Mouse (Mus musculus) spleen, postnatal 0 days (tissue): Measurements from ENCODE around the gene Cfd. TPM values are rescaled to one million over a fixed set of nuclear protein-coding genes. Genes with fewer than 3 reads are reported as not detected.

Source experiments
- polyA plus RNA-seq: library from polyadenylated mRNA; unstranded; fragments of >200 nt; fragmentation: Nextera tagmentation; extraction: Ambion mirVana; gene quantifications from 2 replicates; pipeline ENCODE4 v1.2.1, GENCODE M21; 2015

Cfd gene
- polyA plus RNA-seq, result not detected in 2 replicates

DNA sequence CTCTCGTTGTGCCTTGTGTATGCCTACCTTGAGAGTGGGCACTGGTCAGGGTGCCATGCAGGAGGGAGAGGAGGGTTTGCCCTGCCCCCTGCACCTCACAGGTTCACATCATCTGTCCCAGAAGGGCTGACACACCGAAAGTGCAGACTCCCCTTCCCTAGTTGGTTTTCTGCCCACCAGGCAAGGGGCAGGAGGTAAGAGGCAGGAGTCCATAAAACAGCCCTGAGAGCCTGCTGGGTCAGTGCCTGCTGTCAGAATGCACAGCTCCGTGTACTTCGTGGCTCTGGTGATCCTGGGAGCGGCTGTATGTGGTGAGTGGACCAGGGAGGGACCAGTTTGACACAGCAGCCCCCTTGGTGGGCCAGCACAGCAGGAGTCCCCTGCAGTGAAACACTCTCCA, at the start of gene Cfd:
Gene Cfd (plus strand): TSS at position 184 of the 400 bp plus-strand sequence.

DNA sequence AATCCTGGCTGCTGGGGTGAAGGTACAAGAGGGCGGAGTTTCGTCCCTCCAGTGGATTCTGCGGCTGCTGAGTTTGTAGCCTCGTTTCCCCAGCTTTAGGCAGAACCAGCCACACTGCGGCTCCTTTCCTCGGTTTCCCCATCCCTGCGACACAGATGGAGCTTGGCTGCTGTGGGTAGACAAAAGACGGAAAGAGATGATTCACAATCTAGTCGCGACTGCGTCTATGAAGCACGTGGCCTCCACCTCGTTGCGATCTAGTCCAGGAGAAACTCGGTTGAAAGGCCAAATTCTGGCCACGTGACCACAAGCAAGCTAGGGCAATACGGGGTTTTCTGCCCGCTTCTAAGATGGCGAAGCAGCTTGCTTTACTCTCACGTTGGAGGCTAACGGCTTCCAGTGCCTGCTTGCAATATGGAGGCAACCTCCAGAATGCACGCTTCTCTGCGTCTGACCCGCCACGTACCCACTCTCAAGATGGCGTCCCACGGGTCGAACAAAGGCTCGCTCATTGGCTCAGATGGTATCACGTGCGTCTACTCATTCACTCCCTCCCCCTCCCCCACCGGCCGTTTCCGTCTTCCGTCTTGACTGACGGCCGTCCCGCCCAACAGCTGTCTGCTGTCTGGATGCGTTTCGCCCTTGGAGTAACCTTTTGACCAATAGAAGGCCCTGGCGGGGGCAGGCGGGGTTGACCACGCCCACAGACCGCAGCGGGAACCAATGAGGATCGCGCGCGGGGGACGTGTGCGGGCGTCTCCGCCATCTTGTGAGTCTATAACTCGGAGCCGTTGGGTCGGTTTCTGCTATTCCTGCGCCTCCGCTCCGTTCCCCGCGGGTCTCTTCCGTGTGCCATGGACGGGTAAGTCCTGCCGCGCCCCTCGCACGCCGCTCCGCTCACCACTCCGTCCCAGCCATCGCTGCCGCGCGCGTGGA, 36.5 kb upstream of the Cfd start, which contains the start of gene Ptbp1:
Gene Ptbp1 (plus strand): TSS at position 568 of the 936 bp plus-strand sequence.

DNA sequence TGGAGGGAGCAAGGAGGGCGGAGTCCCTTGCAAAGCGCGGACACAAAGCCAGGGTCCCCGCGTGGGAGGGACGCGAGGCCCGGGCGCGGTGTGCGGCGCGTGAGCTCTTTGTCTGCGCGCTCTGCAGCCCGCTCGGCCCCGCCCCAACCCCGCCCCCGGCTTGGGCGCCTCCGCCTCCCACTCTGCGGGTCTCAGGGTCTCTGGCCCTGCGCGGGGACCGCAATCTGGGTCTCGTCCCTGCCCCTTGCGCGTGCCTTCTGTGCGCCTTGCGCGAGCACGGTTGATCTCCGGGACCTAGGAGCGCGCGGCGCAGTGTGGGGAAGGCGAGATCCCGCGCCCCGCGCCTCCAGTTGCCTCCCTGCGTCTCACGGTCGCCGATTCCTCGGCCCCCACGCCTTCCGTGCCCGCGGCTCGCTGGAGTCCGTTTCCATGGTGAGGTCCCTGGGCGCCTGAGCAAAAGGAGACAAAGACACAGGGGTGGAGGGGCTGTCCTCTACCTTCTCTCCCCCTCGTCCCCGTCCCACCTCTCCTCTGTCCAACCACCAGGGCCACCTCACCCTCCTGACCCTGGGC, 16.3 kb upstream of the Cfd start, which contains the start of the genes Prtn3 and Plppr3:
Gene Prtn3 (plus strand): TSS at position 187 of the 573 bp plus-strand sequence.
Gene Plppr3 (minus strand): TSS at position 345 of the 573 bp plus-strand sequence.

DNA sequence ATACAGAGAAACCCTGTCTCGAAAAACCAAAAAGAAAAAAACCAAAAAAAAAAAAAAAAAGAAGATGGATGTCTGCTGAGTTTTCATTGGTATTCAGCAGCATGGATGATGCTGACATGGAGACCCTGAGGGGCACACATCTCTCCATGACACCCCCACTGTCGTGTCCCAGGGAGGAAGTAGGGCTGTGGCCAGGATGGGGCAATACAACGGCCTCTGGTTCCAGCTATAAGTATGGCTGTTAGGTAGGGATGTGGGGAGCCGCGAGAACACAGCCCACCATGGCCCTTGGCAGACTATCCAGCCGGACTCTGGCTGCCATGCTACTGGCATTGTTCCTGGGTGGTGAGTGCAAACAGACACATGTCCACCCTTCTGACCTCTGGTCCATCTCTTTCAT, 4.6 kb upstream of the Cfd start, which contains the start of gene Elane:
Gene Elane (plus strand): TSS at position 194 of the 400 bp plus-strand sequence.

DNA sequence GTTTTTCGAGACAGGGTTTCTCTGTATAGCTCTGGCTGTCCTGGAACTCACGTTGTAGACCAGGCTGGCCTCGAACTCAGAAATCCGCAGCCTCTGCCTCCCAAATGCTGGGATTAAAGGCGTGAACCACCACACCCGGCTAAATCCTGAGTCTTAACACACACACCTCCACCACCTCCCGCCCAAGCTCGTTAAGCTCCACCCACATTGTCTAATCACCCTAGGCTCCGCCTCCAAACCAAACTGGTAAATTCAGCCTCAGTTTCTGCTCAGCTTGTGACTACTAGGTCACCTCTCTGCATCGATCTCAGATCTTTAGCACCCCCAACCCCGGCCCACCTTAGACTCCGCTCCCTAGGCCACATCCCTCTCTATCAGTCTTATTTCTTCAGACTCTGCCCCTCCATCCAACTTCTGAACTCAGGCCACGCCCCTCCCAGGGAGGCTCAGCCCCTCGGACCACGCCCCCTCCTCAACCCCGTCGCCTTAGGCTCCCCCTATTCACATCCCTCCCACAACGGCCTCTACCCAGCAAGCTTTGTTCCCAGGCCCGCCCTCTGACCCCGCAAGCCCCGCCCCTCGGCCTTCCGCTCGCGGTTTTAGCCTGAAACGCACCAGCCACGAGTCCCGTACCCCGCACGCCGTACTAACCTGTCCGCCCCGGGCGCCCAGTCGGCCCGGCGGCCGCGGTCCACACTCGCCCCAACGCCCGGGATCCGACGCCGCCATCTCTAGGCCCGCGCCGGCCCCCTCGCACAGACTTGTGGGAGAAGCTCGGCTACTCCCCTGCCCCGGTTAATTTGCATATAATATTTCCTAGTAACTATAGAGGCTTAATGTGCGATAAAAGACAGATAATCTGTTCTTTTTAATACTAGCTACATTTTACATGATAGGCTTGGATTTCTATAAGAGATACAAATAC, 17.8 kb downstream of the Cfd start, which contains the start of gene Med16:
Gene Med16 (minus strand): TSS at position 757 of the 925 bp plus-strand sequence.

DNA sequence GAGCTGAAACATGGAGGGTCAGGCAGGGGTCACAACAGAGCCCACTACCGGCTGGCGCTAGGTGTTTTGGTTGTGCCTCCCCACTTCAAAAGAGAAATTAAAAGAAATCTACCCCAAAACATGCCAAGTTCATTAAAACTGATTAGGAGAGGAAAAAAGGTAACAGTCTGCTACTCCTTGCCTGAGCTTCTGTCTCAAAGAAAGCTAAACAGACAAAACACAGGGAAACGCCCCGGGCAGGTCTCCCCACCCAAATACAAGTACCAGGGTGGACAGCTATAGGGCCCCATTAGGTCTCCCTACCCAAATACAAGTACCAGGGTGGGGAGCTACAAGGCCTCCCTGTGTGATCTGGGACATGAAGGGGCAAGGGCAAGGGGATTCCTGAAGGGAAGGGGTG, 19.9 kb downstream of the Cfd start, which contains the start of gene Gm26602:
Gene Gm26602 (plus strand): TSS at position 301 of the 400 bp plus-strand sequence.

DNA sequence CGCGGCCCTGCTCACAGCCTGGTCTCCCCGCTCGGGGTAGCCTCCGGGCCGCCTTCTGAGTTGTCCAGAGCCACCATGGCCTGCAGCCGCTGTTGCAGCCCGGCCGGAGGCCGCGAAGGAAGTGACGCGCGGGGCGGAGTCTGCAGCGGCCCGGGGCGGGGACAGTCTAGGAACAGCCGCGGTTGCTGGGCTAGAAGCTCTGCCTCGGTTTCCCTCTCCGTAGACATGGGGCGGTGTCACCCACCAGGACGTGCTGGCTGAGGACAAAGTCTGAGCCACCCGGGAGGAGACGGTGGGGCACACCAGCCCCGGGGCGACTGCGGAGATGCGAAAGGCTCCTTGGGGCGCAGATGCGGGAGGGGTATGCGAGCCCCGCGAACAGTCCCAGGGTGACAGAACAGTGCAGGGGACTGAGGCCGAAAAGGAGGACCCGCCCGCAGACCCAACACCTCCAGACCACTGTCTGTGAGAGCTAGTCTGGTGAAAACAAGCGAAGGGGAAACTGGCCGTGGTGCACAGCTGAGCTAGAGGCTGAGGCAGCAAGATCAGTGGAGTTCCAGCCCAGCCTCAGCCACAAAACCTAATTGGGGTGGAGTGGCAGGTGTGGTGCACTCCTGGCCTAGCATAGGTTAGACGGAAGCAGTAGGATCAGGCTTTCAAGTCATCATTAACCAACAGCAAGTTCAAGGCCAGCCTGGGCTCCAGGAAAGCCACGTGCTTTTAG, 26.3 kb downstream of the Cfd start, which contains the start of gene Kiss1r:
Gene Kiss1r (plus strand): TSS at position 164 of the 724 bp plus-strand sequence.

DNA sequence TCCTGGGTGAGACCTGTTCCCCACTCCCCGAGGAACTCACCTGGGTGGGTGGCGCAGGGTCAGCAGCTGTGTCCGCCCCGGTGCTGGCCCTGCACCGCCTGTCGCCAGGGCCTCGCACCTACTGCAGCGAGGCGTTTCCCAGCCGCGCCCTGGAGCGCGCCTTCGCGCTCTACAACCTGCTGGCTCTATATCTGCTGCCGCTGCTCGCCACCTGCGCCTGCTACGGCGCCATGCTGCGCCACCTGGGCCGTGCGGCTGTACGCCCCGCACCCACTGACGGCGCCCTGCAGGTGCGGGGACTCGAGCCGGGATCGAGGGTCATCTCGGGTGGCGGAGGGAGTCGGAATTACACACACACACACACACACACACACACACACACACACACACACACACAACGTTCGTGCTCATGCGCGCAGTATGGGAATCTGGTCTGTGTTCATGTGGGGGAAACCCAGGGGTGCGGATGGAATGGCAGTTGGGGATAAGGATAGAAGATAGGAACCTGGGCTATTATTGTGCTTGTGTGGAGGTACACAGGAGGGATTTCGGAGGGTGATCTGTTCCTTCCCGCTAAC, 30.4 kb downstream of the Cfd start, which contains the start of gene R3hdm4:
Gene R3hdm4 (minus strand): TSS at position 251 of the 578 bp plus-strand sequence.

DNA sequence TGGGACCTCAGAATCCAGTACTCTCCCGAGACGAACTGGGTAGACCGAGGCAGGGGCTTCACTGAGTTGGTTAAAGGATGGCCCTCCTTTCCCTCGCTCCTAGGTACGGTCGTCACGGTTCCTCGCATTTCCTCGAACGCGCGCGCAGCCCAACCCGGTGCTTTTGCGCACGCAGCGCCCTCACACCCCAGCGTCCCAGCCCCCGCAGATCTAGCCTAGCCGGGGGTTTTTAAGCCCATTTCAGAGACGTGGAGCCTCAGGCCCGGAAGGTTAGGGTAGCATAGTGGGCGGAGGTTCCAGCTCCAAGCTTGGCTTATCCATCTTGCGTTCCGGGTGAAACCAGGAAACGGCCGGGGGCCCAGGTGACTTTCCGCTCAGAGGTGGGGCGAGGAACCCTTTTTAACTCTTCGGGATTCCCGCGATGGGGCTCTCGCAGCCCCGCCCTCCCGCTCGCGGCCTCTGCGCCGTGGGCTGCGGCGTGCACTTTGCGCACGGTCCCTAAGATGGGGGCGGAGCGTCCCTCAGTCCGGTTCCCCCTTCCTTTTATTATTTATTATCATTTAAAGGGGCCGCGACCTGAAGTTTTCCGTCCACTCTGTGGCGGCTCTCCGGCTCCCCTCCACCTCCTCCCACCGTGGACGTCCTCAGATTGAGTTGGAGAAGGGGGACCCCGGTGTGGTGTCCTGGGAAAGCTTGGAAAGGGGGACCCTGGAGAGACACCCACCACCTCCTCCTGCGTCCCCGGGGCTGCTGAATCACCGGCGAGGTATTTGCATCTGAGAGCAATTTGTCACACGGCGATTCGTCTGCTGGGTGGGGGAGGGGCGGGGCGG, 36.1 kb downstream of the Cfd start, which contains the start of gene Arid3a:
Gene Arid3a (plus strand): TSS at position 553 of the 833 bp plus-strand sequence.

Other genes with a start within 250 kb of the Cfd start
- not detected in 2 replicates for gene Odf3l2, start 245.1 kb upstream of the Cfd start, polyA plus RNA-seq
- 25.8 and 30.9 TPM in 2 replicates for gene Madcam1, start 226.3 kb upstream of the Cfd start, polyA plus RNA-seq
- gene Tpgs1, start 221.5 kb upstream of the Cfd start, polyA plus RNA-seq, result 31.4 and 37.7 TPM in 2 replicates
- gene Cdc34, start 208.7 kb upstream of the Cfd start, polyA plus RNA-seq, result 108 and 126 TPM in 2 replicates
- gene Gzmm, start 201.8 kb upstream of the Cfd start, polyA plus RNA-seq, result 0.23 and 0.45 TPM in 2 replicates
- gene Bsg, start 186.4 kb upstream of the Cfd start, polyA plus RNA-seq, result 663 and 749 TPM in 2 replicates
- 0.04 and 0.07 TPM in 2 replicates for gene Hcn2, start 174.2 kb upstream of the Cfd start, polyA plus RNA-seq
- gene Polrmt, start 144.3 kb upstream of the Cfd start, polyA plus RNA-seq, result 15.7 and 18.4 TPM in 2 replicates
- gene Fgf22, start 135.8 kb upstream of the Cfd start, polyA plus RNA-seq, result 0.28 TPM in 1 of 2 replicates, not detected in the other
- gene Rnf126, start 123.9 kb upstream of the Cfd start, polyA plus RNA-seq, result 41.4 and 42.3 TPM in 2 replicates
- 3.3 and 3.6 TPM in 2 replicates for gene Fstl3, start 113.6 kb upstream of the Cfd start, polyA plus RNA-seq
- gene Prss57, start 99.9 kb upstream of the Cfd start, polyA plus RNA-seq, result 9.3 and 15.0 TPM in 2 replicates
- gene Palm, start 97.3 kb upstream of the Cfd start, polyA plus RNA-seq, result 16.9 and 22.9 TPM in 2 replicates
- gene Misp, start 69.9 kb upstream of the Cfd start, polyA plus RNA-seq, result 0.08 and 0.27 TPM in 2 replicates
- gene Ptbp1, start 36.4 kb upstream of the Cfd start, polyA plus RNA-seq, result 131 and 134 TPM in 2 replicates
- 176 and 239 TPM in 2 replicates for gene Prtn3, start 16.4 kb upstream of the Cfd start, polyA plus RNA-seq
- gene Plppr3, start 16.2 kb upstream of the Cfd start, polyA plus RNA-seq, result 9.7 and 12.6 TPM in 2 replicates
- 219 and 294 TPM in 2 replicates for gene Elane, start 4.6 kb upstream of the Cfd start, polyA plus RNA-seq
- gene Med16, start 18.1 kb downstream of the Cfd start, polyA plus RNA-seq, result 20.3 and 23.3 TPM in 2 replicates
- gene Gm26602, start 20.0 kb downstream of the Cfd start, polyA plus RNA-seq, result not detected in 2 replicates
- gene Kiss1r, start 26.1 kb downstream of the Cfd start, polyA plus RNA-seq, result 0.41 and 0.68 TPM in 2 replicates
- gene R3hdm4, start 30.4 kb downstream of the Cfd start, polyA plus RNA-seq, result 107 and 121 TPM in 2 replicates
- gene Arid3a, start 36.2 kb downstream of the Cfd start, polyA plus RNA-seq, result 6.2 and 8.2 TPM in 2 replicates
- 64.8 and 66.8 TPM in 2 replicates for gene Wdr18, start 69.3 kb downstream of the Cfd start, polyA plus RNA-seq
- 0.11 TPM in 2 replicates for gene Grin3b, start 79.9 kb downstream of the Cfd start, polyA plus RNA-seq
- gene Tmem259, start 93.5 kb downstream of the Cfd start, polyA plus RNA-seq, result 16.8 and 16.9 TPM in 2 replicates
- gene Cnn2, start 97.7 kb downstream of the Cfd start, polyA plus RNA-seq, result 98.3 and 121 TPM in 2 replicates
- gene Abca7, start 105.6 kb downstream of the Cfd start, polyA plus RNA-seq, result 8.3 and 8.8 TPM in 2 replicates
- gene Arhgap45, start 125.8 kb downstream of the Cfd start, polyA plus RNA-seq, result 34.2 and 41.9 TPM in 2 replicates
- 108 and 111 TPM in 2 replicates for gene Polr2e, start 148.9 kb downstream of the Cfd start, polyA plus RNA-seq
- 650 and 699 TPM in 2 replicates for gene Gpx4, start 156.3 kb downstream of the Cfd start, polyA plus RNA-seq
- 15.9 and 16.2 TPM in 2 replicates for gene Sbno2, start 214.7 kb downstream of the Cfd start, polyA plus RNA-seq
- gene Stk11, start 224.9 kb downstream of the Cfd start, polyA plus RNA-seq, result 27.2 and 28.1 TPM in 2 replicates
- gene Atp5d, start 247.8 kb downstream of the Cfd start, polyA plus RNA-seq, result 340 and 357 TPM in 2 replicates
- 0.64 and 1.0 TPM in 2 replicates for gene Cbarp, start 250.0 kb downstream of the Cfd start, polyA plus RNA-seq